Mouse (Mus musculus): Measurements from ENCODE around the gene Macf1. TPM values are rescaled to one million over a fixed set of nuclear protein-coding genes. Genes with fewer than 3 reads are reported as not detected.
"Not testable (repeated sequence)": the region's sequence is repeated elsewhere in the genome, so short reads cannot be mapped to it uniquely, and the experiment has no call there.

Gene Macf1
- polyA plus RNA-seq, 1 experiment: 62.9 TPM

- H3K4me1 ChIP-seq (ENCODE audit: control insufficient read depth, insufficient read depth, low read length): peaks cover 17% of the 10 kb centered on the region
- DNase-seq: no peak
- H3K27ac ChIP-seq (ENCODE audit: insufficient read depth, low read depth, low read length): no peak overlapping the region
- H3K27me3 ChIP-seq (replicated peaks; ENCODE audit: control insufficient read depth, insufficient read depth, low read length): no peaks in the 10 kb centered on the region
- H3K36me3 ChIP-seq (ENCODE audit: control insufficient read depth, insufficient read depth, low read length): no peaks in the 10 kb centered on the region
- TF ChIP-seq CTCF (conservative IDR thresholded peaks at IDR 0.05; ENCODE audit: insufficient read depth, insufficient read length, low read depth, low read length): no peak
- no peak for TF ChIP-seq POLR2A (IDR thresholded peaks at IDR 0.05; ENCODE audit: low read depth, low read length)
- H3K4me3 ChIP-seq (ENCODE audit: insufficient read depth, low read depth, low read length): no peak overlapping the region
- 56% methylated on average over 6 of the region's 6 CpGs for WGBS
These were observed 47.0 kb downstream of the Macf1 start for GRCm38 (mm10) chr4:123637136-123637535.

GRCm38 (mm10) chr4:123635428-123635827 is 48.7 kb downstream of the Macf1 start:
- H3K4me3 ChIP-seq (ENCODE audit: insufficient read depth, low read depth, low read length): no peak overlapping the region
- peaks cover 21% of the 10 kb centered on the region for H3K4me1 ChIP-seq (ENCODE audit: control insufficient read depth, insufficient read depth, low read length)
- peak overlapping the region; percentile 46; the same call in 1 of the 2 replicates for H3K27ac ChIP-seq (ENCODE audit: insufficient read depth, low read depth, low read length)
- peak; percentile 61 for DNase-seq
- H3K36me3 ChIP-seq (ENCODE audit: control insufficient read depth, insufficient read depth, low read length): no peaks in the 10 kb centered on the region
- H3K27me3 ChIP-seq (replicated peaks; ENCODE audit: control insufficient read depth, insufficient read depth, low read length): no peaks in the 10 kb centered on the region
- TF ChIP-seq POLR2A (IDR thresholded peaks at IDR 0.05; ENCODE audit: low read depth, low read length) (no peak), CTCF (conservative IDR thresholded peaks at IDR 0.05; ENCODE audit: insufficient read depth, insufficient read length, low read depth, low read length) (no peak)
- WGBS: 49% methylated on average over 1 of the region's 1 CpGs

- H3K36me3 ChIP-seq (ENCODE audit: control insufficient read depth, insufficient read depth, low read length): no peaks in the 10 kb centered on the region
- no peaks in the 10 kb centered on the region for H3K27me3 ChIP-seq (replicated peaks; ENCODE audit: control insufficient read depth, insufficient read depth, low read length)
- DNase-seq: peak; percentile 51
- H3K4me1 ChIP-seq (ENCODE audit: control insufficient read depth, insufficient read depth, low read length): peaks cover 21% of the 10 kb centered on the region
- no peak overlapping the region for H3K4me3 ChIP-seq (ENCODE audit: insufficient read depth, low read depth, low read length)
- TF ChIP-seq POLR2A (IDR thresholded peaks at IDR 0.05; ENCODE audit: low read depth, low read length) (no peak), CTCF (conservative IDR thresholded peaks at IDR 0.05; ENCODE audit: insufficient read depth, insufficient read length, low read depth, low read length) (no peak)
- H3K27ac ChIP-seq (ENCODE audit: insufficient read depth, low read depth, low read length): peak overlapping the region; percentile 95
- 44% methylated on average over 3 of the region's 3 CpGs for WGBS
These were observed 49.7 kb downstream of the Macf1 start for GRCm38 (mm10) chr4:123634436-123634835.

GRCm38 (mm10) chr4:123633874-123634273 is 50.3 kb downstream of the Macf1 start:
- peaks cover 21% of the 10 kb centered on the region for H3K4me1 ChIP-seq (ENCODE audit: control insufficient read depth, insufficient read depth, low read length)
- peak; percentile 75 for DNase-seq
- no peaks in the 10 kb centered on the region for H3K36me3 ChIP-seq (ENCODE audit: control insufficient read depth, insufficient read depth, low read length)
- no peaks in the 10 kb centered on the region for H3K27me3 ChIP-seq (replicated peaks; ENCODE audit: control insufficient read depth, insufficient read depth, low read length)
- no peak overlapping the region for H3K4me3 ChIP-seq (ENCODE audit: insufficient read depth, low read depth, low read length)
- whole genome bisulfite sequencing: 62% methylated on average over 4 of the region's 4 CpGs
- TF ChIP-seq POLR2A (IDR thresholded peaks at IDR 0.05; ENCODE audit: low read depth, low read length) (no peak), CTCF (conservative IDR thresholded peaks at IDR 0.05; ENCODE audit: insufficient read depth, insufficient read length, low read depth, low read length) (no peak)
- H3K27ac ChIP-seq (ENCODE audit: insufficient read depth, low read depth, low read length): peak overlapping the region; percentile 95

- WGBS: 3% methylated on average over 3 of the region's 3 CpGs
- Histone ChIP-seq H3K4me1 (ENCODE audit: control insufficient read depth, insufficient read depth, low read length) (peaks cover 21% of the 10 kb centered on the region), H3K27ac (ENCODE audit: insufficient read depth, low read depth, low read length) (peak overlapping the region; percentile 94), H3K4me3 (ENCODE audit: insufficient read depth, low read depth, low read length) (no peak overlapping the region), H3K27me3 (replicated peaks; ENCODE audit: control insufficient read depth, insufficient read depth, low read length) (no peaks in the 10 kb centered on the region), H3K36me3 (ENCODE audit: control insufficient read depth, insufficient read depth, low read length) (no peaks in the 10 kb centered on the region)
- DNase-seq: peak; percentile 95
- no peak for TF ChIP-seq POLR2A (IDR thresholded peaks at IDR 0.05; ENCODE audit: low read depth, low read length)
- peak; percentile 98 for TF ChIP-seq CTCF (conservative IDR thresholded peaks at IDR 0.05; ENCODE audit: insufficient read depth, insufficient read length, low read depth, low read length)
These were observed 50.8 kb downstream of the Macf1 start for GRCm38 (mm10) chr4:123633370-123633769.

GRCm38 (mm10) chr4:123632116-123632515 is 52.0 kb downstream of the Macf1 start:
- H3K36me3 ChIP-seq (ENCODE audit: control insufficient read depth, insufficient read depth, low read length); H3K27me3 ChIP-seq (replicated peaks; ENCODE audit: control insufficient read depth, insufficient read depth, low read length); DNase-seq; H3K4me3 ChIP-seq (ENCODE audit: insufficient read depth, low read depth, low read length): not testable (repeated sequence)
- H3K4me1 ChIP-seq (ENCODE audit: control insufficient read depth, insufficient read depth, low read length): peaks cover 21% of the 10 kb centered on the region
- H3K27ac ChIP-seq (ENCODE audit: insufficient read depth, low read depth, low read length): peak overlapping the region; percentile 24; the same call in 1 of the 2 replicates
- WGBS: 75% methylated on average over 5 of the region's 6 CpGs

GRCm38 (mm10) chr4:123631654-123632053 is 52.5 kb downstream of the Macf1 start:
- no peaks in the 10 kb centered on the region for H3K27me3 ChIP-seq (replicated peaks; ENCODE audit: control insufficient read depth, insufficient read depth, low read length)
- no peak overlapping the region for H3K27ac ChIP-seq (ENCODE audit: insufficient read depth, low read depth, low read length)
- peaks cover 21% of the 10 kb centered on the region for H3K4me1 ChIP-seq (ENCODE audit: control insufficient read depth, insufficient read depth, low read length)
- TF ChIP-seq POLR2A (IDR thresholded peaks at IDR 0.05; ENCODE audit: low read depth, low read length) (no peak), CTCF (conservative IDR thresholded peaks at IDR 0.05; ENCODE audit: insufficient read depth, insufficient read length, low read depth, low read length) (no peak)
- no peak for DNase-seq
- no peak overlapping the region for H3K4me3 ChIP-seq (ENCODE audit: insufficient read depth, low read depth, low read length)
- no peaks in the 10 kb centered on the region for H3K36me3 ChIP-seq (ENCODE audit: control insufficient read depth, insufficient read depth, low read length)
- WGBS: 70% methylated on average over 3 of the region's 3 CpGs

- Histone ChIP-seq H3K36me3 (ENCODE audit: control insufficient read depth, insufficient read depth, low read length) (no peaks in the 10 kb centered on the region), H3K4me3 (ENCODE audit: insufficient read depth, low read depth, low read length) (no peak overlapping the region), H3K27ac (ENCODE audit: insufficient read depth, low read depth, low read length) (no peak overlapping the region), H3K27me3 (replicated peaks; ENCODE audit: control insufficient read depth, insufficient read depth, low read length) (no peaks in the 10 kb centered on the region), H3K4me1 (ENCODE audit: control insufficient read depth, insufficient read depth, low read length) (peaks cover 25% of the 10 kb centered on the region)
- TF ChIP-seq POLR2A (IDR thresholded peaks at IDR 0.05; ENCODE audit: low read depth, low read length): no peak
- TF ChIP-seq CTCF (conservative IDR thresholded peaks at IDR 0.05; ENCODE audit: insufficient read depth, insufficient read length, low read depth, low read length): no peak
- DNase-seq: no peak
- WGBS: 68% methylated on average over 5 of the region's 5 CpGs
These were observed 56.5 kb downstream of the Macf1 start for GRCm38 (mm10) chr4:123627683-123628082.
